Mouse (Mus musculus): ENCODE data around the gene Krtap5-3.
"Not testable (repeated sequence)": the region's sequence is repeated elsewhere in the genome, so short reads cannot be mapped to it uniquely, and the experiment has no call there.

DNA sequence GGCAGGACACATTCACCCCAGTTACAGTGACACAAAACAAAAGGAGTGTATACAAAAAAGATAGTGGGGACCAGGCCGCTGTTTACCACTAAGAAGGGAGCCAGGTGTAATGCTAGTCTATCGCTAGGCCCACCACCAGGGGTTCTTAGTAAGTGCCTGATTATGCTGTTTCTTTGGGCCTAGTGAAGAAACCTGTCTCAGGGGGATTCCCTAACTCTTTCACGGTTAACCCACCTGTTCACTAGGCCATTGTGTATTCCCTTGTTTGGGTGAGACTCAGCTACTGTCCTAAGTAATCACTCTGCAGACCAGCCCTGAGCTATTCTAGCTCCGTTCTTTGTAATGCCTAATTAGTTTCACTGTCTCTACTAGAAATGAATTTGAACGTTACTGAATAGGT is 5.7 kb downstream of the Krtap5-3 start:
- TF ChIP-seq CTCF (IDR thresholded peaks at IDR 0.05; ENCODE audit: extremely low read depth, insufficient read depth, insufficient read length, insufficient replicate concordance); POLR2A (IDR thresholded peaks at IDR 0.05; ENCODE audit: low read depth, low read length): not testable (repeated sequence)

Data from spleen, adult 2 months (tissue).